Mouse (Mus musculus) activated CD4-positive, CD25-positive, alpha-beta regulatory T cell, adult 4 months (primary cell): ENCODE measurements at regions not wholly inside any gene's neighbourhood (a gene's known extent, or its start where the extent isn't known, plus 50 kb on each side); places are given as distances from the start of the nearest gene placed in this dataset.

ENCODE experiments used
- ATAC-seq: one replicate; pipeline ENCODE4 v1.8.0; 2017

GRCm38 (mm10) chr17:84026110-84026509 lies 161.6 kb downstream of the Zfp36l2 start:
- no peak for ATAC-seq

- ATAC-seq = peak; percentile 71
Measured at GRCm38 (mm10) chr17:84022358-84022757, 165.4 kb downstream of the Zfp36l2 start.

- ATAC-seq = peak; percentile 45
Measured at GRCm38 (mm10) chr17:84018817-84019216, 168.9 kb downstream of the Zfp36l2 start.

- no peak for ATAC-seq
Measured at GRCm38 (mm10) chr17:84017891-84018290, 169.9 kb downstream of the Zfp36l2 start.

- ATAC-seq = no peak
Measured at GRCm38 (mm10) chr17:84014287-84015039, 166.7 kb upstream of the Haao start.

GRCm38 (mm10) chr17:84010492-84011060 lies 162.8 kb upstream of the Haao start:
- ATAC-seq = no peak

GRCm38 (mm10) chr17:84009966-84010365 lies 162.2 kb upstream of the Haao start:
- ATAC-seq = peak; percentile 51

GRCm38 (mm10) chr17:84009194-84009593 lies 161.4 kb upstream of the Haao start:
- no peak for ATAC-seq

GRCm38 (mm10) chr17:84008682-84009052 lies 160.9 kb upstream of the Haao start:
- ATAC-seq = no peak

GRCm38 (mm10) chr17:84008035-84008681 lies 160.4 kb upstream of the Haao start:
- ATAC-seq = peak; percentile 66

GRCm38 (mm10) chr17:84006748-84007147 lies 159.0 kb upstream of the Haao start:
- no peak for ATAC-seq

GRCm38 (mm10) chr17:84004237-84004636 lies 156.5 kb upstream of the Haao start:
- ATAC-seq = peak; percentile 90

- peak; percentile 2 for ATAC-seq
Measured at GRCm38 (mm10) chr17:84003489-84004234, 155.9 kb upstream of the Haao start.

GRCm38 (mm10) chr17:84002939-84003338 lies 155.2 kb upstream of the Haao start:
- no peak for ATAC-seq

- no peak for ATAC-seq
Measured at GRCm38 (mm10) chr17:84002327-84002726, 154.6 kb upstream of the Haao start.

GRCm38 (mm10) chr17:84000115-84000514 lies 152.4 kb upstream of the Haao start:
- ATAC-seq = no peak

GRCm38 (mm10) chr17:83998972-83999545 lies 151.3 kb upstream of the Haao start:
- ATAC-seq = no peak

- no peak for ATAC-seq
Measured at GRCm38 (mm10) chr17:83998341-83998740, 150.6 kb upstream of the Haao start.

- ATAC-seq = peak; percentile 57
Measured at GRCm38 (mm10) chr17:83997778-83998177, 150.0 kb upstream of the Haao start.

- no peak for ATAC-seq
Measured at GRCm38 (mm10) chr17:83993028-83993427, 145.3 kb upstream of the Haao start.

- peak; percentile 57 for ATAC-seq
Measured at GRCm38 (mm10) chr17:83990421-83991365, 142.9 kb upstream of the Haao start.

- ATAC-seq = no peak
Measured at GRCm38 (mm10) chr17:83988897-83989296, 141.1 kb upstream of the Haao start.
